Mouse (Mus musculus): ENCODE data around the gene Adam23. TPM values are rescaled to one million over a fixed set of nuclear protein-coding genes. Genes with fewer than 3 reads are reported as not detected.

The Adam23 gene
- polyA plus RNA-seq, 1 experiment from 2014 or later: 2.0 TPM

- WGBS: 46% methylated on average over 4 of the region's 4 CpGs
- H3K27me3 ChIP-seq (ENCODE audit: control insufficient read depth, insufficient read depth, low read length): no peaks in the 10 kb centered on the region
- H3K9me3 ChIP-seq (replicated peaks; ENCODE audit: control insufficient read depth, low read length): no peaks in the 10 kb centered on the region
- no peaks in the 10 kb centered on the region for H3K4me1 ChIP-seq (ENCODE audit: control insufficient read depth, insufficient read depth, low read length)
- no peak overlapping the region for H3K4me2 ChIP-seq (ENCODE audit: low read depth, low read length)
- ATAC-seq (ENCODE audit: insufficient read depth, low FRiP score): no peak
- no peaks in the 10 kb centered on the region for H3K36me3 ChIP-seq (ENCODE audit: control insufficient read depth, insufficient read depth, low read length)
- H3K27ac ChIP-seq (ENCODE audit: low read length): no peak overlapping the region
- no peak overlapping the region for H3K4me3 ChIP-seq (replicated peaks; ENCODE audit: low read length)
- H3K9ac ChIP-seq (ENCODE audit: low read length): no peak overlapping the region
These were observed 63.1 kb downstream of the Adam23 start for GRCm38 (mm10) chr1:63508801-63509200.

- Histone ChIP-seq H3K4me3 (replicated peaks; ENCODE audit: low read length) (no peak overlapping the region), H3K27ac (ENCODE audit: low read length) (no peak overlapping the region), H3K9me3 (replicated peaks; ENCODE audit: control insufficient read depth, low read length) (no peaks in the 10 kb centered on the region), H3K4me1 (ENCODE audit: control insufficient read depth, insufficient read depth, low read length) (no peaks in the 10 kb centered on the region), H3K4me2 (ENCODE audit: low read depth, low read length) (no peak overlapping the region), H3K36me3 (ENCODE audit: control insufficient read depth, insufficient read depth, low read length) (no peaks in the 10 kb centered on the region), H3K27me3 (ENCODE audit: control insufficient read depth, insufficient read depth, low read length) (no peaks in the 10 kb centered on the region), H3K9ac (ENCODE audit: low read length) (no peak overlapping the region)
- 34% methylated on average over 3 of the region's 3 CpGs for WGBS
- ATAC-seq (ENCODE audit: insufficient read depth, low FRiP score): no peak
These were observed 65.7 kb downstream of the Adam23 start for GRCm38 (mm10) chr1:63511416-63511815.

- Histone ChIP-seq H3K9ac (ENCODE audit: low read length) (no peak overlapping the region), H3K4me1 (ENCODE audit: control insufficient read depth, insufficient read depth, low read length) (no peaks in the 10 kb centered on the region), H3K9me3 (replicated peaks; ENCODE audit: control insufficient read depth, low read length) (no peaks in the 10 kb centered on the region), H3K27me3 (ENCODE audit: control insufficient read depth, insufficient read depth, low read length) (no peaks in the 10 kb centered on the region), H3K4me2 (ENCODE audit: low read depth, low read length) (no peak overlapping the region), H3K4me3 (replicated peaks; ENCODE audit: low read length) (no peak overlapping the region), H3K36me3 (ENCODE audit: control insufficient read depth, insufficient read depth, low read length) (no peaks in the 10 kb centered on the region), H3K27ac (ENCODE audit: low read length) (no peak overlapping the region)
- WGBS: 83% methylated on average over 11 of the region's 11 CpGs
- ATAC-seq (ENCODE audit: insufficient read depth, low FRiP score): no peak
These were observed 72.1 kb downstream of the Adam23 start for GRCm38 (mm10) chr1:63517800-63518199.

- Histone ChIP-seq H3K27ac (ENCODE audit: low read length) (no peak overlapping the region), H3K27me3 (ENCODE audit: control insufficient read depth, insufficient read depth, low read length) (no peaks in the 10 kb centered on the region), H3K4me2 (ENCODE audit: low read depth, low read length) (no peak overlapping the region), H3K36me3 (ENCODE audit: control insufficient read depth, insufficient read depth, low read length) (no peaks in the 10 kb centered on the region), H3K9ac (ENCODE audit: low read length) (no peak overlapping the region), H3K4me3 (replicated peaks; ENCODE audit: low read length) (no peak overlapping the region), H3K4me1 (ENCODE audit: control insufficient read depth, insufficient read depth, low read length) (no peaks in the 10 kb centered on the region), H3K9me3 (replicated peaks; ENCODE audit: control insufficient read depth, low read length) (no peaks in the 10 kb centered on the region)
- no peak for ATAC-seq (ENCODE audit: insufficient read depth, low FRiP score)
- WGBS: 61% methylated on average over 5 of the region's 5 CpGs
These were observed 73.1 kb downstream of the Adam23 start for GRCm38 (mm10) chr1:63518814-63519213.

- Histone ChIP-seq H3K4me3 (replicated peaks; ENCODE audit: low read length) (no peak overlapping the region), H3K4me1 (ENCODE audit: control insufficient read depth, insufficient read depth, low read length) (peaks cover 5% of the 10 kb centered on the region; the same call in 1 of the 2 replicates), H3K9me3 (replicated peaks; ENCODE audit: control insufficient read depth, low read length) (no peaks in the 10 kb centered on the region), H3K4me2 (ENCODE audit: low read depth, low read length) (no peak overlapping the region), H3K9ac (ENCODE audit: low read length) (no peak overlapping the region), H3K27ac (ENCODE audit: low read length) (no peak overlapping the region), H3K27me3 (ENCODE audit: control insufficient read depth, insufficient read depth, low read length) (no peaks in the 10 kb centered on the region), H3K36me3 (ENCODE audit: control insufficient read depth, insufficient read depth, low read length) (no peaks in the 10 kb centered on the region)
- WGBS: 69% methylated on average over 9 of the region's 9 CpGs
- ATAC-seq (ENCODE audit: insufficient read depth, low FRiP score): no peak
These were observed 84.2 kb downstream of the Adam23 start for GRCm38 (mm10) chr1:63529901-63530300.

- Histone ChIP-seq H3K9me3 (replicated peaks; ENCODE audit: control insufficient read depth, low read length) (no peaks in the 10 kb centered on the region), H3K4me1 (ENCODE audit: control insufficient read depth, insufficient read depth, low read length) (peaks cover 5% of the 10 kb centered on the region; the same call in 1 of the 2 replicates), H3K4me2 (ENCODE audit: low read depth, low read length) (no peak overlapping the region), H3K27me3 (ENCODE audit: control insufficient read depth, insufficient read depth, low read length) (no peaks in the 10 kb centered on the region), H3K9ac (ENCODE audit: low read length) (no peak overlapping the region), H3K4me3 (replicated peaks; ENCODE audit: low read length) (no peak overlapping the region), H3K27ac (ENCODE audit: low read length) (no peak overlapping the region), H3K36me3 (ENCODE audit: control insufficient read depth, insufficient read depth, low read length) (no peaks in the 10 kb centered on the region)
- 49% methylated on average over 6 of the region's 6 CpGs for WGBS
- ATAC-seq (ENCODE audit: insufficient read depth, low FRiP score): no peak
These were observed 88.7 kb downstream of the Adam23 start for GRCm38 (mm10) chr1:63534271-63534827.

- no peak for ATAC-seq (ENCODE audit: insufficient read depth, low FRiP score)
- Histone ChIP-seq H3K36me3 (ENCODE audit: control insufficient read depth, insufficient read depth, low read length) (no peaks in the 10 kb centered on the region), H3K27ac (ENCODE audit: low read length) (no peak overlapping the region), H3K4me3 (replicated peaks; ENCODE audit: low read length) (no peak overlapping the region), H3K27me3 (ENCODE audit: control insufficient read depth, insufficient read depth, low read length) (no peaks in the 10 kb centered on the region), H3K9ac (ENCODE audit: low read length) (no peak overlapping the region), H3K9me3 (replicated peaks; ENCODE audit: control insufficient read depth, low read length) (no peaks in the 10 kb centered on the region), H3K4me1 (ENCODE audit: control insufficient read depth, insufficient read depth, low read length) (no peaks in the 10 kb centered on the region), H3K4me2 (ENCODE audit: low read depth, low read length) (no peak overlapping the region)
- WGBS: 73% methylated on average over 14 of the region's 14 CpGs
These were observed 94.4 kb downstream of the Adam23 start for GRCm38 (mm10) chr1:63539884-63540613.

GRCm38 (mm10) chr1:63544122-63544521 is 98.4 kb downstream of the Adam23 start:
- 83% methylated on average over 2 of the region's 2 CpGs for WGBS
- Histone ChIP-seq H3K36me3 (ENCODE audit: control insufficient read depth, insufficient read depth, low read length) (no peaks in the 10 kb centered on the region), H3K4me2 (ENCODE audit: low read depth, low read length) (no peak overlapping the region), H3K27ac (ENCODE audit: low read length) (no peak overlapping the region), H3K27me3 (ENCODE audit: control insufficient read depth, insufficient read depth, low read length) (no peaks in the 10 kb centered on the region), H3K9ac (ENCODE audit: low read length) (no peak overlapping the region), H3K4me1 (ENCODE audit: control insufficient read depth, insufficient read depth, low read length) (no peaks in the 10 kb centered on the region), H3K9me3 (replicated peaks; ENCODE audit: control insufficient read depth, low read length) (no peaks in the 10 kb centered on the region), H3K4me3 (replicated peaks; ENCODE audit: low read length) (no peak overlapping the region)
- ATAC-seq (ENCODE audit: insufficient read depth, low FRiP score): no peak

GRCm38 (mm10) chr1:63553039-63553438 is 107.3 kb downstream of the Adam23 start:
- no peak overlapping the region for H3K9ac ChIP-seq (ENCODE audit: low read length)

More at GRCm38 (mm10) chr1:63553039-63553438, 107.3 kb downstream of the Adam23 start:
- no peaks in the 10 kb centered on the region for H3K36me3 ChIP-seq (ENCODE audit: control insufficient read depth, insufficient read depth, low read length)
- no peak overlapping the region for H3K4me2 ChIP-seq (ENCODE audit: low read depth, low read length)
- H3K27me3 ChIP-seq (ENCODE audit: control insufficient read depth, insufficient read depth, low read length): no peaks in the 10 kb centered on the region
- 0 out of 2 replicates have a peak, but pooled peaks cover 2% of the 10 kb centered on the region for H3K4me1 ChIP-seq (ENCODE audit: control insufficient read depth, insufficient read depth, low read length)
- WGBS: 23% methylated on average over 5 of the region's 5 CpGs
- H3K27ac ChIP-seq (ENCODE audit: low read length): no peak overlapping the region
- no peaks in the 10 kb centered on the region for H3K9me3 ChIP-seq (replicated peaks; ENCODE audit: control insufficient read depth, low read length)
- H3K4me3 ChIP-seq (replicated peaks; ENCODE audit: low read length): no peak overlapping the region
- ATAC-seq (ENCODE audit: insufficient read depth, low FRiP score): no peak
